Mouse (Mus musculus) midbrain, embryonic 11.5 days (tissue): ENCODE measurements around the gene Dnmt3b. TPM values are rescaled to one million over a fixed set of nuclear protein-coding genes. Genes with fewer than 3 reads are reported as not detected.
"Not testable (repeated sequence)": the region's sequence is repeated elsewhere in the genome, so short reads cannot be mapped to it uniquely, and the experiment has no call there.

Source experiments
- ATAC-seq: fragments of 200-750 bp; cut with Nextera tagmentation; 2 replicates; pipeline ENCODE4 v1.8.0; 2017; ENCODE audit warnings: moderate TSS enrichment, moderate library complexity; ENCODE audit not compliant: low FRiP score
- DNase-seq: peaks from one replicate; pipeline ENCODE4 v3.0.0; 2015; ENCODE audit warnings: low spot score; ENCODE audit errors: missing footprints
- H3K27ac ChIP-seq: fragments of 300-500 bp; sonication (generic); 2 replicates; pipeline ENCODE4 v1.5.1; 2014; ENCODE audit warnings: low read depth, low read length
- H3K27me3 ChIP-seq: fragments of 300-500 bp; sonication (generic); 2 replicates; pipeline ENCODE4 v1.6.1; 2014; ENCODE audit warnings: mild to moderate bottlenecking, low read length, moderate library complexity, mixed read lengths; ENCODE audit not compliant: control insufficient read depth, insufficient read depth
- H3K36me3 ChIP-seq: fragments of 300-500 bp; sonication (generic); 2 replicates; pipeline ENCODE4 v1.6.1; 2014; ENCODE audit warnings: mild to moderate bottlenecking, low read length, moderate library complexity, mixed read lengths; ENCODE audit not compliant: control insufficient read depth, insufficient read depth
- H3K4me1 ChIP-seq: fragments of 300-500 bp; sonication (generic); 2 replicates; pipeline ENCODE4 v1.6.1; 2014; ENCODE audit warnings: low read length; ENCODE audit not compliant: control insufficient read depth, insufficient read depth
- H3K4me2 ChIP-seq: fragments of 300-500 bp; sonication (generic); 2 replicates; pipeline ENCODE4 v1.6.1; 2014; ENCODE audit warnings: mild to moderate bottlenecking, moderate library complexity
- H3K4me3 ChIP-seq: fragments of 300-500 bp; sonication (generic); 2 replicates; pipeline ENCODE4 v1.5.1; 2014; ENCODE audit warnings: low read depth, low read length
- H3K9ac ChIP-seq: fragments of 300-500 bp; sonication (generic); 2 replicates; pipeline ENCODE4 v1.6.1; 2014; ENCODE audit warnings: low read length
- H3K9me3 ChIP-seq: fragments of 300-500 bp; sonication (generic); 2 replicates; pipeline ENCODE4 v1.6.1; 2016; ENCODE audit warnings: low read length; ENCODE audit not compliant: control insufficient read depth
- WGBS: fragments of 180-500 bp; shearing (Covaris S2); extraction: QIAGEN DNeasy Blood & Tissue Kit; methylation state at CpG from one replicate; pipeline ENCODE4 v1.1.7; 2014; 5-methylcytosine and 5-hydroxymethylcytosine counted together
- polyA plus RNA-seq: library from polyadenylated mRNA; unstranded; fragments of >200 nt; fragmentation: Nextera tagmentation; extraction: Ambion mirVana; gene quantifications from 2 replicates; pipeline ENCODE4 v1.2.1, GENCODE M21; 2014

The Dnmt3b gene
- polyA plus RNA-seq, 1 experiment from 2014 or later = 12.9 TPM

DNA sequence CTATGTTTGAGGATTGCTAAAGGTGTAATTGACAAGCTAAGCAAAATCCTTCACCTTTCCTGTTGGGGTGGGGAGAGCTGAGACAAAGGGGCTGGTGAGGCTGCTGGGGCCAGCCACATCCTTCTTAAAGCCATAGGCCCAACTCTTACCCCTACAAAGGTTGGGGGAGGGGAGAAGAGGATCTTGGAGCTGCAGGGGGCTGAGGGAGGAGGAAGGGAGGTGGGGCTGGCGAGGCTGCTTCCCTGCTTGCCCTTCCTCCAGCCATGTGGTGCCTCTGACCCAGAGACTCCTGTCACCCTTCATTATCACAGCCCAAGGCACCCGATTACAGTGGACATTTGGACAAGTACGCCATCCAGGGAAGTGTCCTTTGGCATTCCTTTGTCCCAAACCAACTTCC is 2.4 kb downstream of the Dnmt3b start:
- no peaks in the 10 kb centered on the region for H3K9me3 ChIP-seq
- no peak overlapping the region for H3K4me3 ChIP-seq
- peaks cover 22% of the 10 kb centered on the region for H3K4me1 ChIP-seq
- ATAC-seq (no peak), DNase-seq (peak; percentile 83)
- no peak overlapping the region for H3K27ac ChIP-seq
- WGBS = 25% methylated on average over 3 of the region's 3 CpGs
- H3K9ac ChIP-seq = no peak overlapping the region
- no peak overlapping the region for H3K4me2 ChIP-seq
- peaks cover 8% of the 10 kb centered on the region for H3K27me3 ChIP-seq
- no peaks in the 10 kb centered on the region for H3K36me3 ChIP-seq

DNA sequence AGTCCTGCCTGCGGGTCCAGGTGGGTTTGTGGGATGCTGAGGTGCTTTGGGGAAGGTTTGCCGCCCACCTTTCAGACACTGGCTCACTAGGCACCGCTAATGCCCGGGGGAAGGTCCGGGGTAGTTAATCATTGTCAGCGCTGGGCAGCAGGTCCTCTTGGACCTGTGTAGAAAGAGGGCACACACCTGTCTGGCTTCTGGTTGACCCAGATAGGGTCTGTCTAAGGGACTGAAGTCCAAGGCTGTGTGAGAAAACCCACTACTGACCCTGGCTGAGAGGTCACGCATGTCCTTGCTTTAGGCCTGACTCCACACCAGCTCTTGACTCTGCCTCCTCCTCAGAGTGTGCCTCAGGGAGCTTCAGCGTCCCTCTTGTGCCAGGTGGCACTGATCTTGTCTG is 8.4 kb downstream of the Dnmt3b start:
- H3K27me3 ChIP-seq, H3K9ac ChIP-seq, H3K27ac ChIP-seq, H3K4me1 ChIP-seq, H3K9me3 ChIP-seq, H3K4me2 ChIP-seq, DNase-seq, ATAC-seq, H3K4me3 ChIP-seq, H3K36me3 ChIP-seq: not testable (repeated sequence)
- WGBS = 89% methylated on average over 7 of the region's 8 CpGs

DNA sequence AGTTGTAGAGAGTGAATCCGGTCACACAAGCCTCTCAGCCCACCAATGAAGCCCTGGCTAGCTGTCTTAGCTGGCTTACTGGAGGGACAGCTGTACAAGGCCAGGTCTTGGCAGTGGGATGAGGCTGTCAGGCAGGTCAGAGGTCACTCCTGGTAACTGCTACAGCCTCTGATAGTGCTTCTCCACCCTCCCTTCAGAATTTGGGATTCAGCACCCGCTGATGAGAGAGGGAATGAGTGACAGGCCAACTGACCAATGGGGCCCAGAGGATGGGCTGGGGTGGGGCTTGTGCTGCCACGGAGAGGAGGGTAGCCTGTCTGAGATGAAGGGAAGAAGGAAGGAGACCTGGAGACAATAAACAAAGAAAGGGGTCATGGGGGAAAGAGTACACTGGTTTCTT is 11.4 kb downstream of the Dnmt3b start:
- Histone ChIP-seq H3K27ac (no peak overlapping the region), H3K9ac (no peak overlapping the region), H3K36me3 (peaks cover 2% of the 10 kb centered on the region; the same call in 1 of the 2 replicates), H3K4me3 (no peak overlapping the region), H3K9me3 (no peaks in the 10 kb centered on the region), H3K27me3 (no peaks in the 10 kb centered on the region), H3K4me2 (no peak overlapping the region), H3K4me1 (no peaks in the 10 kb centered on the region)
- no peak for DNase-seq
- no peak for ATAC-seq
- 59% methylated on average over 3 of the region's 3 CpGs for WGBS

DNA sequence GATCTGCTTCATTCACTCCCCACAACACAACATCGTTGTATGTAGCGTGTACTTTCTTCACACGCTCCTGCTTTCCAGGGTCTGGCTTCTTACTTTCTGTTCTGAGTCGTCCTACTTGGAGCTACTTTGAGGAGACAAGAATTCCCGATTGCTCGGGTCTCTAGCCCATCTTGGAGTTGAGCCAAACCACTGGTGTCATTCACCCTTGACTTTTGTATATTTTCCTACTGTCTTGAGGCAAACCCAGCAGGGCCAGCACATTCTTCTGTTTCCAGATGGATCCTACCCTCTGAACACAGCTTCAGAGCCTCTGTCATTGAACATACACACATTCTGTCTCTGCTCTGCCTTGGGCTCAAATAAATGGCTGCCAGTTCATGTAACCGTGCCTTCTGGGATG is 16.2 kb downstream of the Dnmt3b start:
- no peak for ATAC-seq
- whole genome bisulfite sequencing = 94% methylated on average over 7 of the region's 7 CpGs
- H3K36me3 ChIP-seq = peaks cover 2% of the 10 kb centered on the region; the same call in 1 of the 2 replicates

DNA sequence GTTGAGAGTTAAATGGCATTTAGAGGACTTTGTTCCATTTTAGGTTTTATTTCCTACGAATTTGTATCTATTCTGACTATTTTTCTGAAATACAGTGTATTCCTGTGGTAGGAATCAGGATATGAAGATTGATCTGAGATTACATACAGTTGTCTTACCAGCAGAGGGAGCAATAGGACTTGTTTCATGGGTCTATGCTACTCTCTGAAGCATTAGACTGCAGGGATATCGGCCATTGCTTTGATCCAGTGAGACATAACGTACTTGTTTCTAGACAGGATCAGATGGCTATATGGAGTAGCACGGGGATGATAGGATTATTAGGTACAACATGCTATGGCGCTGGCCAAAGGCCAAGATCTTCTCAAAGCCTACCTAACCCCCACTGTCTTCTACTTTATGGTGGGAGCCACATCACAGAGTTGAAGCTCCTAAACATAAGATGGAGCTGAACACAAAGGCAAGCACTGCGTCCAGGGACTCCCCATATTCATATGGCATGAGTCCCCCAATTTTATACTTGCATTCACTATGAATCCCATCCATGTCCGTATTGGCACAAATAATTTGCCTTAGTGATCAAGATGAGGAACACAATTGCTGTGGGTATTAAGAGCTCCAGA is 19.6 kb downstream of the Dnmt3b start:
- WGBS = 71% methylated on average over 7 of the region's 7 CpGs
- peak; percentile 87 for DNase-seq
- Histone ChIP-seq H3K4me1 (no peaks in the 10 kb centered on the region), H3K4me2 (no peak overlapping the region), H3K4me3 (no peak overlapping the region), H3K9ac (no peak overlapping the region), H3K27ac (no peak overlapping the region), H3K9me3 (no peaks in the 10 kb centered on the region), H3K27me3 (no peaks in the 10 kb centered on the region), H3K36me3 (peaks cover 2% of the 10 kb centered on the region; the same call in 1 of the 2 replicates)
- no peak for ATAC-seq

More for the DNA sequence above, 16.2 kb downstream of the Dnmt3b start:
- H3K9me3 ChIP-seq = no peaks in the 10 kb centered on the region
- no peak overlapping the region for H3K9ac ChIP-seq
- H3K4me1 ChIP-seq = no peaks in the 10 kb centered on the region
- no peak for DNase-seq
- no peak overlapping the region for H3K27ac ChIP-seq
- H3K4me2 ChIP-seq = no peak overlapping the region
- no peak overlapping the region for H3K4me3 ChIP-seq
- no peaks in the 10 kb centered on the region for H3K27me3 ChIP-seq

DNA sequence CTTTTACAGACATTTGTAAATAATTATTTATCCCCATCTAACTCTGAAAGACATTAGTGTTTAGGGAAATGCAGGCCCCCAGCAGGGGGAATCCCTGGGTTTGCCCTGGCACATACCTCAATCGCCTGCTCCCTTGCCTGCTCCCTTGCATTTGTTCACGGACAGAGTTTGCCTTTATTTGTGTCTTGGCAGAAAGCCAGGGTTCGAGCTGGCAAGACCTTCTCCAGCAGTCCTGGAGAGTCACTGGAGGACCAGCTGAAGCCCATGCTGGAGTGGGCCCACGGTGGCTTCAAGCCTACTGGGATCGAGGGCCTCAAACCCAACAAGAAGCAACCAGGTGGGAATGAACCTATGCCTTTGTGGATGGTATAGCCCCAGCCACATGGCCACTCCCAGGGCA is 20.9 kb downstream of the Dnmt3b start:
- H3K36me3 ChIP-seq = no peaks in the 10 kb centered on the region
- H3K27ac ChIP-seq = no peak overlapping the region
- no peaks in the 10 kb centered on the region for H3K9me3 ChIP-seq
- H3K4me1 ChIP-seq = no peaks in the 10 kb centered on the region
- no peak overlapping the region for H3K9ac ChIP-seq
- 83% methylated on average over 5 of the region's 5 CpGs for WGBS
- H3K27me3 ChIP-seq = no peaks in the 10 kb centered on the region
- H3K4me3 ChIP-seq = no peak overlapping the region
- ATAC-seq (no peak), DNase-seq (no peak)
- H3K4me2 ChIP-seq = no peak overlapping the region

DNA sequence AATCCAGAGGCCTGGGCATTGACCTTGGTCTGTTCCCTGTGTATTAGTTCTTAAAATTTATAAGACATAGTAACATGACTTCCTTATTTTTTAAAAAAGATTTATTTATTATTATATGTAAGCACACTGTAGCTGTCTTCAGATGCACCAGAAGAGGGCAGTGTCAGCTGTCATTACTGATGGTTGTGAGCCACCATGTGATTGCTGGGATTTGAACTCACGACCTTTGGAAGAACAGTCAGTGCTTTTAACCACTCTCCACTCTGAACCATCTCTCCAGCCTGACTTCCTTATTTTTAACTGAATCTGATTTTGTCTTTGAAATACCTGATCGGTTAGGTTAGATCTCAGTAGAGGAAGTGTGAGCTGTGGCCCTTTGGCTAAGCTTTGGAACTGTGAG is 23.4 kb downstream of the Dnmt3b start:
- WGBS = 87% methylated on average over 2 of the region's 2 CpGs

DNA sequence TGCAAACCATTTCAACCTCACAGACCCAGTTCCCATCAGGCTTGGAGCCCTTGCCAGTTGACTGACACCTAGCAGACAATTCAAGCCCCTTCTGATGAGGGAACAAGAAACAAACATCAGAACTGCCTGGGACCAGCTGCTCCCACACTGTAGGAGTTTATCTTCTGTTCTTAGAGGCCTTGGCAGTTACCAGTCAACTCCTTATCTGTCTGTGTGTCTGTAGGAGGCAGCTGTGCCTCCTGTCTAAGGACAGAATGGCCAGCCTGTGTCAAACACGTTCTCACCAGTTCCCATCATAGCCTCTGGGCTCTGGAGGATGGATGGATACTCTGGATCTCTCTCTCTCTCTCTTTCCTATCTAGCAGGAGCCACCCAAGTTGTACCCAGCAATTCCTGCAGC is 26.1 kb downstream of the Dnmt3b start:
- 93% methylated on average over 1 of the region's 1 CpGs for WGBS
- H3K4me2 ChIP-seq, H3K27ac ChIP-seq, H3K9me3 ChIP-seq, H3K9ac ChIP-seq, DNase-seq, H3K36me3 ChIP-seq, ATAC-seq, H3K27me3 ChIP-seq, H3K4me1 ChIP-seq, H3K4me3 ChIP-seq: not testable (repeated sequence)

More for the DNA sequence above, 23.4 kb downstream of the Dnmt3b start:
- DNase-seq (no peak), ATAC-seq (no peak)
- no peaks in the 10 kb centered on the region for H3K36me3 ChIP-seq
- H3K27ac ChIP-seq = no peak overlapping the region
- H3K4me2 ChIP-seq = no peak overlapping the region
- no peaks in the 10 kb centered on the region for H3K9me3 ChIP-seq
- no peak overlapping the region for H3K9ac ChIP-seq
- H3K27me3 ChIP-seq = no peaks in the 10 kb centered on the region
- no peaks in the 10 kb centered on the region for H3K4me1 ChIP-seq
- no peak overlapping the region for H3K4me3 ChIP-seq

DNA sequence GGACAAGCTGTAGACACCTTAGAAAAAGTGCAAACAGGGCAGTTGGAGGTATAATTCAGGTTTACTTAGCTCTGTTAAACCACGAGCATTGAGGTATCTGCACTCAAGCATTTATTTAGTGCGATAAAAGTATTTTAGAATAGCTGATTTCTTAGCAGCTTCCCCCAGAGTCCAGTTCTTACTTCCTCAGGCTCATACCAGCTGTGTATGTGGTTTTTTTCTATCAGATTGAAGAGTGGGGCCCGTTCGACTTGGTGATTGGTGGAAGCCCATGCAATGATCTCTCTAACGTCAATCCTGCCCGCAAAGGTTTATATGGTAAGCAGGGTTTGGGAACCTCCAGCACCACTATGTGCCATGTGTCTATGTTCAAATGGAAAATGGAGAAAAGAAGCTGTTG is 27.7 kb downstream of the Dnmt3b start:
- Histone ChIP-seq H3K4me1 (no peaks in the 10 kb centered on the region), H3K4me3 (no peak overlapping the region), H3K27ac (no peak overlapping the region), H3K27me3 (no peaks in the 10 kb centered on the region), H3K9me3 (no peaks in the 10 kb centered on the region), H3K9ac (no peak overlapping the region), H3K4me2 (no peak overlapping the region), H3K36me3 (no peaks in the 10 kb centered on the region)
- ATAC-seq (no peak), DNase-seq (no peak)
- WGBS = 94% methylated on average over 6 of the region's 6 CpGs
